Mouse (Mus musculus): ENCODE measurements around the gene Gm43517. TPM values are rescaled to one million over a fixed set of nuclear protein-coding genes. Genes with fewer than 3 reads are reported as not detected.

Gm43517 gene
- polyA plus RNA-seq, 1 experiment from 2014 or later, result not detected

DNA sequence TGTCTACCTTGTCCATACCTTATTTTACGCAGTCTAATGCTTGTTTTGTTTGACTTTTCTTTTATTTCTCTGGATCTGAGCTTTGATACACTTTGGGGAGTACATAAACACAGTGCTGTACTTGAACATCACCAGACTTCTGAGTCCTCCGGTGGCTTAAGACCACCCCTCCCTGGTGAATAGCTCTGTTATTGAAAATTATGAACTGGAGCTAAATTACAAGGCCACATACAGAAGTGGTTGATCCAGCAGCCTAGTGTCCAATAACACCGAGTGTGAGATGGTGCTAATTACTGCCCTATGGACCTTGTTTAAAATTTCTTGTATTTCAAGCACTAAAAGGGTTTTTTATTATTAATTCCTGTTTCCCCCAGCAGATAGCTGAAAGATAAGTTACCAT lies 33.0 kb downstream of the Gm43517 start:
- Histone ChIP-seq H3K9ac (ENCODE audit: low read depth, low read length) (no peak overlapping the region), H3K4me2 (replicated peaks; ENCODE audit: low read depth) (no peak overlapping the region), H3K4me1 (replicated peaks; ENCODE audit: control insufficient read depth, insufficient read depth, low read length) (no peaks in the 10 kb centered on the region), H3K27me3 (replicated peaks; ENCODE audit: control insufficient read depth, insufficient read depth, low read length) (no peaks in the 10 kb centered on the region), H3K9me3 (ENCODE audit: control insufficient read depth) (no peaks in the 10 kb centered on the region), H3K4me3 (ENCODE audit: low read depth, low read length) (no peak overlapping the region), H3K36me3 (ENCODE audit: control insufficient read depth, insufficient read depth) (no peaks in the 10 kb centered on the region), H3K27ac (ENCODE audit: low read depth, low read length) (no peak overlapping the region)
- WGBS, result 77% methylated on average over 3 of the region's 3 CpGs
- no peak for ATAC-seq
- no peak for TF ChIP-seq CTCF (IDR thresholded peaks at IDR 0.05; ENCODE audit: low read depth)

Other genes with a start within 250 kb of the Gm43517 start
- gene Foxg1, start 2.5 kb upstream of the Gm43517 start, polyA plus RNA-seq (2015; fragmentation: Nextera tagmentation; extraction: Ambion mirVana), result not detected in 2 replicates